Mouse (Mus musculus) gastrocnemius, postnatal 14 days (tissue): ENCODE data around the gene Heatr6. TPM values are rescaled to one million over a fixed set of nuclear protein-coding genes. Genes with fewer than 3 reads are reported as not detected.
A peak's percentile ranks its signal among the peaks of the same experiment; 100 is the strongest.

Experiments used
- DNase-seq: peaks from one replicate; pipeline ENCODE4 v3.0.0; 2021; ENCODE audit warnings: mixed read lengths
- intact Hi-C: fragments of 180-260 bp; cut with DNase I; formaldehyde crosslinking; loops from one replicate; pipeline ENCODE4 v1.15.1; 2025; ENCODE audit warnings: low total_unique reads
- total RNA-seq, 2 experiments: library from RNA; stranded (reverse); gene quantifications; 2 replicates each; pipeline ENCODE4 v1.2.3; 2021

Gene Heatr6
- total RNA-seq, 2 experiments from 2014 or later, result 6.6 TPM

DNA sequence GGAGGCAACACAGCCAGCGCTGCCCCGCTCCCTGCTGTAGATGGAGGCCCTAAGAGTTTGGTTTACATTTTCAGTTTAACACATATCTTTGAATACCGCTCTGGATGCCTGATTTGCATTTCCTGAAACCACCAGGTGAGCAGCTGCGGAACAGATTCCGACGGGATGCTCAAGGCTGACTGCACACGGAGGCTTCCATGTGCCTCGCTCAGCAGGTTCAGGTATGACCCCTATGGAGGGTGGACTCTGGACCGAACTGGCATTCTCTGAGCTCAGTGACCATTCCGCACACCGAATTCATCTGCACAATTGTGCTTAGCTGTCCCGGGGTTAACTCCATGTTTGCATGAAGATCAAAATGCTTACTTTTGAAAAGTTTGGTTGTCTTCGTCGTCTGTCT, 39.8 kb downstream of the Heatr6 start:
- intact Hi-C loops, result no loop called here
- no peak for DNase-seq

DNA sequence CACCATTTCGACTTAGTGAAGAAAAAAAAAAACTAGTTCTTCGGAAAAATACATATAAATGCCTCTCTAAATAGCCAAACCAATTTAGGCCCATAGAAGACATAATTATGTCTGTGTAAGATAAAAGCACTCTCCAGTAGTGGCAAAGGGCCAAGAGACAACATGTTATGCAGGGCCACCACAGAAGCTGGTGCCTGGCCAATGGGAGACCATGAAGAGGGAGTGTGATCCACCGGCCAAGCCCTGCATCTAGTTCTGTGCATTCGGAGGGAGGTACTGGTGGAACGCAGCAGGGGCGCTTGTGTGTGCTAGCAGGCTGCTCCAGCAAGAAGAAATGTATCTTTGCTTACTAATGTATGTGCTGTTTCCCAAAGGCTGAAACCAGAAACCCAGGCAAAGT, 42.6 kb downstream of the Heatr6 start:
- intact Hi-C loops, result no loop called here
- no peak for DNase-seq

- intact Hi-C loops, result no loop called here
- no peak for DNase-seq
Observed at GRCm38 (mm10) chr11:83796980-83797608, 43.6 kb downstream of the Heatr6 start.

DNA sequence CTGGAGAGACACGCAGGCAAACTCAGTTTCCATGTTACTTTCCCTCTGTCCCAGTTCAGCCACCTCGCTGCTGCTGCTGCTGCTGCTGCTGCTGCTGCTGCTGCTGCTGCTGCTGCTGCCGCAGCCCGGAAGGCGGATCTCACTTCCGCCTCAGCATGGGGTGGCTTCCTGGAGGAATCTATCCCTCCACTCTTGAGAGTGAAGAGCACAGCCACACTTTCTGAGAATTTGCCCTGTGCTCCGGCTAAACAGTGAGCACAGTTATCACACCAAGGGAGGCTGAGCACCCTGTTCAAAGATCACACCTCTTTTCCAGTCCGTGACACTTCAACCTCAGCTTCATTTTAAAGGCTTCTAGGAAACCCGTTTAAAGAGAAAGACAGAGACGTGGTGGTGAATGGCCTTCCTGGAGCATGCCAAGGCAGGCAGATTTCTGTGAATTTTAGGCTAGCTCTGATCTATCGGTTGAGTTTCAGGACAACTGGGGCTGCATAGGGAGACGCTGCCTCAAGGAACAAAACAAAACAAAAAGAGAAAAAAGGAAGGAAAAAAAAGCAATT, 46.5 kb downstream of the Heatr6 start:
- no peak for DNase-seq
- intact Hi-C loops, result loop anchor here (10.0 kb wide), 1 partner anchor 135 kb away; no protein-coding TSS in a partner anchor

DNA sequence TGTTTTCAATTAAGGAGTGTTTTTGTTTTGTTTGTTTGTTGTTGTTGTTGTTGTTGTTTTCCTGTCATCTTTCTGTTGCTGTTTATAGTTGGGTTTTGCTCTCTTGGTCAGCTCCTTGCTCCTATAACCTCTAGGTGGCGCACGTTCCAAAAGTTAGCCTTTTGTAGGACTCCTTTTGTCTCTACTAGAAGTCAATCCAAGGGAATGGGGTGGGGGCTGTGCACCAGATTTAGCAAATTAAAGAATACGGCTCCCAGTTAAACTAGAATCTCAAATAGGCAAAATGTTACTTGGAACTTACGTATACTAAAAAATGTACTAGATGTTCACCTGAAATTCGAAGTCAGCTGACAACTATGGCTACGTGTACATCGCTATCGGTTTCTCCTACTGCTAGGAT, 48.7 kb downstream of the Heatr6 start:
- intact Hi-C loops, result loop anchor here (10.0 kb wide), 1 partner anchor 133 kb away; no protein-coding TSS in a partner anchor
- DNase-seq, result no peak

- DNase-seq, result no peak
- intact Hi-C loops, result loop anchor here (10.0 kb wide), 1 partner anchor 132 kb away; no protein-coding TSS in a partner anchor
Observed at GRCm38 (mm10) chr11:83802581-83802980, 49.1 kb downstream of the Heatr6 start.

GRCm38 (mm10) chr11:83810441-83810840, 56.9 kb downstream of the Heatr6 start:
- intact Hi-C loops, result no loop called here

DNA sequence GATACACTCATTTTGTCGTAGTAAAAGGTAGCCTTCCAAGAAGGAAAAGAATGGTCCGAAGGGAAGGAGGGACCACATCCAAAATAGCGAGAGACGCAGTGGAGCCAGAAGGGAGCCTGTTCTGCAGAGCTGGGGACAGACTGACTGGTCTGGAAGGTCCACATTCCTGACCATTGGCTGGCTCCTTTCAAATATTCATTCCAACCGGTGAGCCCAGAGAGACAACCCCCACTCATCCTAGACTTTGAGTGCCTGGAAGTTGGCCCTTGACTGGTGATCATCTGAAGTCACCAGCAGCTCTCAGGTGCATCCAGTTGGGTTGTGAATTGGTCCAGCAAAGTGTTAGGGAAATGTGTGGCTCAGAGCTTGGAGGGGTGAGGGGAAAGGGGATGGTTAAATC, 61.7 kb downstream of the Heatr6 start:
- intact Hi-C loops, result no loop called here
- DNase-seq, result no peak

More at GRCm38 (mm10) chr11:83810441-83810840, 56.9 kb downstream of the Heatr6 start:
- no peak for DNase-seq

- intact Hi-C loops, result no loop called here
- peak; percentile 28 for DNase-seq
Observed at GRCm38 (mm10) chr11:83815628-83816027, 62.1 kb downstream of the Heatr6 start.

- DNase-seq, result no peak
- intact Hi-C loops, result no loop called here
Observed at GRCm38 (mm10) chr11:83817048-83817447, 63.6 kb downstream of the Heatr6 start.

- intact Hi-C loops, result no loop called here
- no peak for DNase-seq
Observed at GRCm38 (mm10) chr11:83817994-83818393, 64.5 kb downstream of the Heatr6 start.

DNA sequence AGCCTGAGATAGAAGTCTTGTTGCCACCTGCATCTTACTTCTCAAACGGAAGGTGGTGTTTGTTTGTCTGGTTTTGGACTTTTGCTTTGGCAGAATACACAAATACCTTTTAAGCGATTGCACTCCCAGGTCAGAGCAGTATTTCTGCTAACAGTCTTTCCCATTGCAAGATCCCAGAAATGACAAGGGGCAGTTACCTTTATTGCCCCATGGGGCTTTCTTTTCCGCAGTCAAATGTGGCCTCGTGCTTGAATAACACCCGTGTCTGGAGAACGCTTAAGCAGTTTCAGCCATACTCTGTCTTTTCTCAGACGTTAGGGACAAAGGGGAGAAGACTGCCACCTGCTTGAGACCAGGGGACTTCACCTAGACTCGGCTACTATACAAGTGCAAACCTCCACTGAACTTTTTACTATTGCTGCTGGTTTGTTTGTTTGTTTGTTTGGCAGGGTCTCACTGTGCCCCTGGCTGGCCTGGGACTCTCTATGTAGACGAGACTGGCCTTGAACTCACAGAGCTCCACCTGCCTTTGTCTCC, 65.2 kb downstream of the Heatr6 start:
- DNase-seq, result no peak

DNA sequence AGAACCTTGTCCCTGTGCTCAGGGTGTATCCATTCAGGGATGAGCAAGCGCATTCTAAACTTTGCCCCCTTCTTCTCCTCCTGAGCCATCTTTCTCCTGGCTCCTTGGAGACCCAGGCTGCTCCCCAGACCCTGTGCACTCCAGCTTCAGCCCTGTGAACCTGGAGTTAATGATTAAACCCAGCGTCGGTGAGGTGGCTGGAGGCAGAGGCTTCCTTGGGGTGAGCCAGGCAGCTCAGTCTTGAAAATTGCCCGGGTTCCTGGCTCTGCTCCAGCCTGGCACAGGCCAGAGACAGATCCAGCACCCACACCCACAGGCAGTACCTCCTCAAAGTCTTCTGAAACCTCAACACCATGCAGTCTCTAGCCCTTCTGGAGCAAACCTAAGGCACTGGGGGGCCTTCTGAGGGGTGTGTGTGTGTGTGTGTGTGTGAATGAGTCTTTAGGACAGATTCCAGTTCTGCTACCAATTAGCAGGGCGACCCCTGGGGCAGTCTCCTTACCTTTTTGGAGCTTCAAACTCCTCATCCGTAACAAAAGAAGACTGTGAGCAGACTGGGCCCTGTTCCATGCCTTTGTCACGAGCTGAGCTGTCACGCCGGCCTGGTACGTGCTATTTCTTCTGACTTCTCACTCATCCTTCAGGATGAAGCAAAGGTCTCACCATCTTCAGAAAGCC, 66.4 kb downstream of the Heatr6 start:
- intact Hi-C loops, result no loop called here
- no peak for DNase-seq

More for the DNA sequence above, 65.2 kb downstream of the Heatr6 start:
- intact Hi-C loops, result no loop called here

- intact Hi-C loops, result no loop called here
Observed at GRCm38 (mm10) chr11:83826142-83826541, 72.6 kb downstream of the Heatr6 start.

GRCm38 (mm10) chr11:83828553-83829142, 75.2 kb downstream of the Heatr6 start:
- intact Hi-C loops, result no loop called here
- DNase-seq, result no peak

More at GRCm38 (mm10) chr11:83826142-83826541, 72.6 kb downstream of the Heatr6 start:
- no peak for DNase-seq

- DNase-seq, result no peak
- intact Hi-C loops, result loop anchor here (10.0 kb wide), 1 partner anchor 102 kb away; no protein-coding TSS in a partner anchor
Observed at GRCm38 (mm10) chr11:83832389-83832788, 78.9 kb downstream of the Heatr6 start.
